Mouse (Mus musculus) cerebellum, adult 9-10 months (tissue): ENCODE data around the gene Nrk.

Experiments
- DNase-seq: peaks from one replicate; pipeline ENCODE4 v3.0.0; 2022

Gene Nrk

DNA sequence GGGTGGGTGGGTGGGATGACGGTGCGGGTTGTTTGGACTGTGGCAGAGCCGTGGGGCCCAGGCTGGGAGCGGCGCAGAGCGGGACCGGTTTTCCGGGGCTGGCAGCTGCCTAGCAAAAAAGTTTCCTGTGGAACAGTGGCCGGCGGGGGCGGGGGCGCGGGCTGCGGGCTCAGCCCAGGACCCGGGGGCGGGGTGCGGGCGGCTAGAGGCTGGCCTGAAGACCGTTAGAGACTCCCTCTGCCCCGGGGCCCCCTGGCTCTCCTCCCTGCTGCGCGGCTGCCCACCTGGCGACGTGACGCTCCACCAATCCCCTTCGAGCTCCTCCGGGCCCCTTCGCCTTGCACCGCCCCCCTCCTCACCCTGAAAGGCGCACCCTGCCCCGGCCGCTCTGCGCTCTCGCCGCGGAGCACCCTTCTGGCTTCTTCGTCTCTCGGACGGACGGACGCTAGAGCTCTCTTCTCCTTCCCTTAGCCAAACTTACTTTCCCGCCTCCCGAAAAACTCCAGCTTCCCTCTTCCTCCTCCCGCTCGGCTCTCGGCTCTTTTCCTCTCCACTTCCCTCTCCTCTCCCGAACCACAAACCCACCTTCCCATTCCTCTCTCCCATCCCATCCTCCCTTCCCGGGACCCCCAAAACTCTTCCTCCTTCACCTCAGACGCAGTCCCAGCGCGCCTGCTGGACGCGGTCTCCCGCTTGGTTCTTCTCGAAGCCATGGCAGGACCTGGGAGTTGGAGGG lies at the start of gene Nrk:
Nrk (plus strand) TSS at position 390 of the 736 bp plus-strand sequence.
- no peak for DNase-seq

DNA sequence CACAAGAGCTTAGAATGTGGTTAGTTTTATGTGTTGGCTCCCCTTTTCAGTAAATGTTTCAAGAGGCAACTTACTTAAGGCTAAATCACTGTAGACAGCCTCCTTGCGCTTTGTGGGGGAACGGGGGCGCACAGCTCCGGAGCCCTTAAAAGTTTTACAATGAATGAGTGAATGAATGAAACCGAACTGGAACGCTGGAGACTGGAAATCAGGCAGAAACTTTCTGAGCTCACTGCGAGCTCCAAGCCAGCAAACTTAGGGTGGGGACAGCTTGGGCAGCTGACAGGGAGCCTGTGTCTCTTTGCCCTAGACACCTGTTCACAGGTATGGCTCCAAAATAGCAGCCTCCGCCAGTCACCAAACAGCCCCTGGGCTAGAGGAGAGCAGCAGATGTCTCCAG lies 864 bp upstream of the Nrk start:
- no peak for DNase-seq

DNA sequence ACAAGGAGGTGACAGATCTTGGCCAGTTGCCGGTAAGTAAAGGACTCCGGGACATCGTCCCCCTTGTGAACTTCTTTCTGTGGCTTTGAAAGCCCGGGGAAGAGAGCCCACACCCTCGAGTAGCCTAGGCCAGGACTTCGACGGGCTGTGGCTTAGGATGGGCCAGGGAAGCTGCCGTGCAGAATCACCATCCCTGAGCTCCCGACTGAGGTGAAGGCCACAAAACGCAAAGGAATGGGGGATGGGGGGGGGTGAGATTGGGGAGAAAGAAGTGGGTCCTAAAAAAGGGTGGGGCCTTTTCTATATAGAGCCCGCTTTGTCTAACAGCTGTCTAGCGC lies 516 bp downstream of the Nrk start:
- no peak for DNase-seq

DNA sequence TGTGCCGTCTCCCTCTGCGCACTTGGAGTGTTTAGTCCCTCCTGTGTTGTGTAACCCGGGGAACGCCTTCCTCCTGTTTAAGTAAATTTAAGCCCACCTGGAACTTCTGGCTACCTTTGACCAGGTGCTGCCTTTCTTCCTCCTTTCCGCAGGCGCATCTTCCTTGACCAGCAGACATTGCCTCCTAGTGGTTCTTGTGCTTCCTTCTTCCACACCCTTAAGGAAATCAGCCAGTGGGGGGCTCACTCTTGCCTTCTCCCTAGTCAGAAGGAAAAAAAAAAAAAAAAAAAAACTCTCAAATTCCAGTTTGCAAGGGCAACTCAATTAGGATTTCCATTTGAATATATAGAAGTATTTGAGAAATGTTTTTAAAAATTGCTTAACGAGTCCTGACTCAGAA lies 4.8 kb downstream of the Nrk start:
- no peak for DNase-seq

DNA sequence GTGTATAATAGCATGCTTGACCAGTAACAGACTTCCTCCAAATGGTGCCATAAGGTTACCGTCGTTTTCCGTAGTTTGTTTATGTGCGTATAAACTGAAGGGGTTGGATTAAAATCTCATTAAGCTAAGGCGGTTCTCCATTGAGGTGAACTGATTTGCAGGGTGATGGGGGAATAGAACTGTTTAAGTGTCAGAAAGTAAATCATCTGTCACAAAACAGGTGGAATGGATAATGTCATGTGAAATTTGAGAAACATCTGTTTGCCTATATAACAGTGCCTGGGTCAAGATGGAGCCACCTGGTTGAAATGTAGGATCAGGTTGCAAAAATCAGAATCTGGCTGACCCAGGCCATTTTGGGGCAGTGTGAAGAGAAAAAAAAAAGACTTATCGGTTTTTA lies 29.7 kb downstream of the Nrk start:
- DNase-seq: no peak

DNA sequence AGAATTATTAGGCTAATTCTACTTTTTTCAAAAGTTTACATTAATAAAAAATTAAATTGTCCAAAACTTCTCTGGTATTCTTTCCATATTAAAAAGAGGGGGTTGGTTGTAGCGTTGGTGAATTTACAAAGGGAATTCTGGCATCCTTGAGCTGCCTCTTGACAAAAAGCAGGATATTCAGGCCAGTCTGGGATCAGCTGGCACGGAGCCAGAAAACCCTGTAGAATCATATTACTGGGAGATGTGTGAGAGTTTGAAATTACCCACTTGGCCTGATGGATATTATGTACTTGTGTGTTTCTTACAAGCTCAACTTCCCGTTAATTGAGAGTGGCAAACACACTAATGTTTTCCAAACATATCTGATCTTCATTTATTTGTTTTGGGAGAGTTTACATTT lies 46.5 kb downstream of the Nrk start:
- no peak for DNase-seq

DNA sequence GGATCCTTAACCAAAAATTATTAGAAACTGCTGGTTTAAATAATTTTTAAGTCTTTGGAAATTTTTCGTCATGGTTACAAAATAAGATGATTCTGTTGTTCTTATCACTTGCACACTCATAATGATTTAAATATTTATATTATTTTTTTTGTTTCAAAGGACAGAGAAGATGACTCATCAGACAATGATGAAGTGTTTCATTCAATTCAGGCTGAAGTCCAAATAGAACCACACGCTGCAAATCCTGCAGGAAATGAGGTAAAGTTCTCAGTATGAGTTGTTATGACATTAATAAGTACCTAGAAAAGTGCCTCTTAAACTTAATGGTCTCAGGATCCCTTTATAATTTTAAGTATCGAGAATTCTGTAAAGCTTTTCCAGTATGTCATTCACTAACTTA lies 64.3 kb downstream of the Nrk start:
- no peak for DNase-seq

DNA sequence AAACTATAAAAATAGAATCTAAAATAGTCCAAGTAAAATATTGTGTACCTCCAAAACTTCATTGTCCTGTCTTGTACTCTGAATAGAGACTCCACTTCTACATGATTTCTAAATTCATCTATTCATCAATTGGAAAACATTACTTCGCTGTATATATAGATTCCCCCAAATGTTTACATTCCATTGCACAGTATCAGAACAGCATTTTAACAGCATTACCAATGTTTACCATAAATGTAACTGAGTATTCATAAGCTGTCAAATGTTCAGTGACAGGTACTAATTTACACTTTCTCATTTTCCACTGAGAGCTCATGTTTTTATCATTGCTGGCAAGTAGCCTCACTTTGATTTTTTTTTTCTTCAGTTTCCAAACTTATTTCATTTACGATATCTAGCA lies 65.0 kb downstream of the Nrk start:
- no peak for DNase-seq

DNA sequence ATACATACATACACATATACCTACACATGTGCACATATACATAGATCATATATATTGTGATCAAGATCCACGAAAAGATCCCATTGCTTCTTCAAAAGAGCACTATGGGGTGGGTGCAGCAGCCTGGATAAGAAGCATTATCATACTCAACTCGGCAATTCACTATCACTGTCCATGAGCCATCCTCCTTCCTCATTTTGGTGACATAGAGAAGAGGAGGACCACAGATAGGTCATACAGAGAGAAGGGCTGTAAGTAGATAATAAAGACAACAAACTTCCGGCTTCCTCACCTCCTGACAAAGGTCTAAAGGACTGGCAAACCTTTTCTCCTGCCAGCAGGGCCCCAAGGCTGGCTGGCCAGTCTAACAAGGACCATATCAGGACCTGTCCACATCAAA lies 100.3 kb downstream of the Nrk start:
- no peak for DNase-seq

DNA sequence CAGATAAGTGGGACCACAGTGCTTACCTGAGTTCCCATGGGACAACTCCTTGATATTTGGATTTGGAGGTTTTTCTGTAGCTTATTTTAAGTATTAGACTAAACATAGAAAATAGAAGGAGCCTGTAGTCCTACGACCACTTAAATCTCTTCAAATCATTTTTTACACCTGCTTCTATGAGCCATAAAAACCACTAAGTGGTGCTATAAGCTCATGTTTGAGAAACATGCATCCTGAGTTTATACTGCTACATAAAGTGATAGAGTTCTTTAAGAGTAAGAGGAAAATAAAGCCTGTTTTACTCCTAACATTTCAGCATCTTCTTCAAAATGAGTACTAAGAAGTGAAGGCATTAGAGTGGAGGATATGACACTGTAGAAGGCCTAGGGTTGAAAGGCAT lies 102.3 kb downstream of the Nrk start:
- no peak for DNase-seq

DNA sequence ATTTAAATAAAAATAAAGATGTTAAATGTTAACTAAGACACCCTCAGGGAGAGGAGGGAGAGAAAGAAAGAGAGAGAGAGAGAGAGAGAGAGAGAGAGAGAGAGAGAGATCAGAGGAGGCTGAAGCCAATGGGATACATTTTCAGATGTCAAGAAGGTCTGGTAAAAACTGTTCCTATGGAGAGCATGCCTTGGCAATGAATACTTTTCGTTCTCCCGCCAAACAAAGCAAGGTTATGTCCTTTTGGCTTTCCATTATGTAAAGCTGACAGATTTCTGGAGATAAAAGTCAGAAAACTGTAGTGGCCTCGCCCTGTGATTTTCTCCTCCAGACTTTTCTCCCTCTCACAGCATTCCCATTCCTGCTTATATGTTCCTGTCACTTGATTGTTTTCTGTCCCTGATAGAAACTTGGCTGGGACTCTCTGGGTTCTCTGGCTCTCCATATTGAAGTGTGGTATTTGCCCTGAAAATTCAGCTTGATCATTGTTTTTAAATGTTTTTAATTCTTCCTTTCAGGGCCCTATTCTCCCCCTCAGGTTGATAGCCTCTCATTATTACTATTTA lies 112.4 kb downstream of the Nrk start:
- DNase-seq: no peak

DNA sequence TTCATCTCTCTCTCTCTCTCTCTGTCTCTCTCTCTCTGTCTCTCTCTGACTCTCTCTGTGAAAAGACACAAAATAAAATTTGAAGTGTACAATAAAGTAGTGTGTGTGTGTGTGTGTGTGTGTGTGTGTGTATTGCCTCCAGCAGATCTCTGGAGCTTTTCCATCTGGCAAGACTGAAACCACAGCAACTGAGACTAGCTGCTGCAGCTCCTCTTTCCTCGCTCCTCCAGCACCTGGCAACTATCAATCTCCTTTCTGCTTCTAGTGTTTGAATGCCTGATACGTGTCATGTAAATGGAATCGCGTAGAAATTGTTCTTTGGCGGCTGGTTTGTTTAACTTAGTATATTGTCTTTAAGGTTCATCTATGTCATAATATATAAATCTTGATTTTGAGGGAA lies 113.1 kb downstream of the Nrk start:
- no peak for DNase-seq

DNA sequence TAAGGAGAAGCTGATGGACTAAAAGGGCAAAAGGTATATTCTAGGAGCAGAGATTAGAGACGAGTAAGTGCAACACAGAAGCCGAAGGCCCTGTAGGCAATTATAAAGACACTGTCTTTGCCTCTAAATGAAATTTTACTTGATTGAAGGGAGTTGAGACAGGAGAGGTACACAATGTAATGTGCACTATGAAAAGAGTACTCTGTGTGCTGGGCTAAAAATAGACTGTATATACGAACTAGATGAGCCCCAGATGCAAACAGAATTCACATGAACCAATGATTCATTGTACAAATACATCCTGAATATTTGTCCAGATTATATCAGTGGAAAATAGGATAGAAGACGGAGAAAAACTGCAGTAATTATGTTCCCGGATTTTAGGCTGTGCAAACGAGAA lies 113.7 kb downstream of the Nrk start:
- no peak for DNase-seq

DNA sequence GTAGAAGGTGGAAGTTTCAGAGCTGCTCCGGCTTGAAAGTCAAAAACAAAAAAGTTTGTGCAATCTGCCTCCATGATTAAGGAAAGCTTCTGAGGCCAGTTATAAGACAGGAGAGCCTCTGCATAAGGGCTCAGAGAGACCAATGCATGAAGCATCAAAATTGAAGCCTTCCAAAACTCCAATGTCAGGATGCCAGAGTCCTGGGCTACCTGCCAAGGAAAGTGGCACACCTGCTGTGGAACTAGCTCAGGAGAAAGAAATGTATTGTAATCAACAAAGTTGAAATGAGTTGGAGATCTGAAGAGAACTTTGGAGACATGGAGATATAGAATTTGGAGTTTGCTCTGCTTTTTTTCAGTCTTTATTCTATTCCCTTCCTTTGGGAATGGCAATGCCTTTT lies 123.4 kb downstream of the Nrk start:
- DNase-seq: no peak

DNA sequence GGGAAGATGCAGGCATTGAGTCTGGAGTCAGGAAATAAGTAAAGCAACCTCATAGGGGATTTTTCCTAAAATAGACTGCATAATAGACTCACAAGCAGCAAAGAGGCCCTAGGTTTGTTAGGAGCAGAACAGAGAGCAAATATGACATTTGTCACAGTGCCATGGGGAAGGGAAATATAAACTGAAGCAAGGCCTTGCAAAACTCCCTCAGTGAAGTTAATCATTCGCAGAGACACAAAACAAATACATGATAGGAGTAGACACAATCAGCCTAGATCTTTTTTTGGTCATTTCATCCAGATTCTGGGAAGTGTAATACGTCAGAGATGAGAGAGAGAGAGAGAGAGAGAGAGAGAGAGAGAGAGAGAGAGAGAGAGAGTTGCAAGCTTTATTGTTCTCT lies 125.1 kb downstream of the Nrk start:
- no peak for DNase-seq

DNA sequence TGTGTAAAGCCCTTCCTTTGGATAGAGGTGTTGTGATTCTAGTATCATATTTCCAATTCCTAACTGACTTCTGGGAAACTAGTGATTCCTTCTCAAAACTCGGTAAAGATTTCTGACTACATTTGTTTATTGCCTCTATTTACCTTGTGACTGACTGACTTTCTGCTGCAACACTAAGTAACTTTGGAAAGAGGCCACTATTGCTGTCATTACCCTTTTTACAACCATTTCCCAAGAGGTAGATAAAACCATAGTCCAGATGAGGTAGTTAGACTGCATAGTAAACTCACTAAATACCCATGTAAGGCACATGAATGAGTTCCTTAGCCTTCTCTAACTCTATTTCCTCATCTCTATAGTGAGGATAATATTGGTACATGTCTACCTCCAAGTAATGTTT lies 126.9 kb downstream of the Nrk start:
- no peak for DNase-seq

DNA sequence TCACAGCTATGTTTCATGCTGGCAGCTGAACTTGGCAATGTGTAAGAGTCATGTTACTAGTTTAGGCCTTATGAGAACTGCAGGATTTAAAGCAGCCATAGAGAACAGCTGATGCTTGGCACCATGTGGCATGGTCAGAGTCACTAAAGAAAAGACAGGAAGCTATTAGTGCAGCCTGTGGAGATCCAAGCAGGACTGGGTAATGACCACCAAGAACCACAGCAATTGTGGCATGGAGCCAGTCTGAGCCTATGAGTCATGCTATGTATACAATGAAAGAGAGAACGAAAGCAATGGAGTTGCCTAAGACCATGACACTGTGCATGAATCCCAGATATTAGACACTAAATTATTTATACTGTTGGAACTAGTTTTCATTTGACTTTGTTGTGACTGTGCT lies 137.7 kb downstream of the Nrk start:
- no peak for DNase-seq

DNA sequence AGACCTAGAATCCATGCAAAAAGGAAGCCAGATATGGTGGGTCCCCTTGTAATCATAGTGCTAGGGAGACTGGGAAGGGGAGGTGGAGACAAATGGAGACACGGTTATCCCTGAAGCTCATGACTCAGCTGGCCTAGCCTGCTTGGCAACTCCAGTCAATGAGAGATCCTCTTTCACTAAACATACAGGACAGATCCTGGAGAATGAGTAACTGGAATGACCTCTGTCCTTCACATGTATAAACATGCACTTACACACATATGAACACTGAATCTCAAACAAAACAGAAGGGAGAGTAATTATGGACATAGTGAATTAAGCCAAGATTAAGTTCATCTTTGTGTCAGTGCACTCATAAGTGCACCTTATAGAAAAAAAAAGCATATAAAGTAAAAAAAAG lies 138.9 kb downstream of the Nrk start:
- DNase-seq: no peak
